21 mouse cellular contexts compared by ENCODE assay signal in the genomic region with DNA sequence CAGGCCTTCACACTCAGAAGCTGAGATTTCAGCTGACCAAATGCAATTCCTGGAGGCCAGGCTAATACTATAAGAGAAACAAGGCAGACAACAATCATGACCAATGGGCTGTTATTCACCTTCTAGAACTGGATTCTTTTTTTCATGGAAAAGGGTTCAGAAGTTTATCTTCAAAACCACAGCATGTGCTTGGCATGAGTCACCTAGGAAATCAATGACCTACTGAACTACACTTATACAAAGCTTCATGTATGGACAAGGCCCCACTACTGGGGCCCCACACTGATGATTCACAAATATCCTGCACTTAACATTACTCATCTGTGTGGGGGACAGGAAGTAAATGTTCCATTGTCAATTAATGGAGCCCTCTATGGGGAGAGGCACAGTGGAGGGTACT.
"Had no signal": no experiment of that assay in that cellular context is flagged by ENCODE, and none has a peak within 500 bp of the region (broad histone marks: within the 10 kb centered on the region; RNA-seq: fewer than 3 reads in every experiment).

No protein-coding gene starts in this region.

- DNase-seq: gastrocnemius, adult 2 months; gastrocnemius, postnatal 10 days; gastrocnemius, postnatal 25 days; heart, adult 18-20 months; heart, postnatal 10 days; heart, postnatal 4 days; kidney, adult 18-20 months; kidney, adult 8-10 months; kidney, postnatal 10 days; kidney, postnatal 36 days; layer of hippocampus, adult 9-11 months; layer of hippocampus, postnatal 36 days; liver; liver, embryonic 13.5 days had no signal

- H3K4me3 ChIP-seq: gastrocnemius, adult 2 months; heart, embryonic 10.5 days; heart, embryonic 12.5 days; hindbrain, embryonic 10.5 days; hindbrain, embryonic 12.5 days; intestine, embryonic 15.5 days; limb, embryonic 10.5 days; limb, embryonic 12.5 days; liver, embryonic 13.5 days had no signal

- H3K27me3 ChIP-seq: heart, embryonic 12.5 days; hindbrain, embryonic 12.5 days; intestine, embryonic 15.5 days; limb, embryonic 12.5 days; liver, embryonic 13.5 days had no signal

- H3K36me3 ChIP-seq: heart, embryonic 10.5 days; heart, embryonic 12.5 days; hindbrain, embryonic 10.5 days; hindbrain, embryonic 12.5 days; intestine, embryonic 15.5 days; limb, embryonic 10.5 days; limb, embryonic 12.5 days; liver, embryonic 13.5 days had no signal
